In genomic region chr10:128188242-128188877, GRCm38 (mm10) we compare ENCODE assay signal across 9 mouse cellular contexts. TPM values are rescaled to one million over a fixed set of nuclear protein-coding genes. Genes with fewer than 3 reads are reported as not detected.
A peak's percentile ranks its signal among the peaks of the same experiment; 100 is the strongest.
DNase-seq lines count a peak whose midpoint lies in the region; ATAC-seq lines count a peak whose summit lies in the region.
"Had no signal": no experiment of that assay in that cellular context is flagged by ENCODE, and none has a peak within 500 bp of the region (broad histone marks: within the 10 kb centered on the region; RNA-seq: fewer than 3 reads in every experiment).

No protein-coding gene starts in this region.

- no peak overlapping the region for H3K27ac ChIP-seq in forebrain, embryonic 12.5 days
- peak overlapping the region; percentile 22; the same call in 1 of the 2 replicates for H3K27ac ChIP-seq in kidney, embryonic 15.5 days
- peak overlapping the region; percentile 46; the same call in 1 of the 2 replicates for H3K27ac ChIP-seq in liver, embryonic 12.5 days
- H3K27ac ChIP-seq: heart, embryonic 13.5 days had no signal

- H3K4me3 ChIP-seq in forebrain, embryonic 12.5 days (replicated peaks) = no peak overlapping the region
- no peak overlapping the region for H3K4me3 ChIP-seq in kidney, embryonic 15.5 days (replicated peaks)
- no peak overlapping the region for H3K4me3 ChIP-seq in liver, embryonic 12.5 days
- H3K4me3 ChIP-seq: heart, embryonic 13.5 days had no signal

- no peaks in the 10 kb centered on the region for H3K36me3 ChIP-seq in forebrain, embryonic 12.5 days (replicated peaks)
- H3K36me3 ChIP-seq in kidney, embryonic 15.5 days = no peaks in the 10 kb centered on the region
- no peaks in the 10 kb centered on the region for H3K36me3 ChIP-seq in liver, embryonic 12.5 days
- H3K36me3 ChIP-seq: heart, embryonic 13.5 days had no signal

- 54% methylated on average over 2 of the region's 2 CpGs for WGBS in forebrain, embryonic 12.5 days
- WGBS in kidney, embryonic 15.5 days = 41% methylated on average over 2 of the region's 2 CpGs
- 47% methylated on average over 2 of the region's 2 CpGs for WGBS in liver, embryonic 12.5 days (ENCODE audit: insufficient replicate concordance)

- peak; percentile 84 for DNase-seq in urinary bladder, postnatal 14 days (ENCODE audit: low spot score)
- no peak for DNase-seq in urinary bladder, postnatal 10 days (ENCODE audit: low spot score)
- peak; percentile 77 for DNase-seq in c-Kit-negative CD71-positive TER-119-positive erythroid progenitor cells, embryonic 14.5 days (ENCODE audit: low read depth, low spot score)
- DNase-seq in ovary, postnatal 14 days (ENCODE audit: low spot score) = peak; percentile 75
- peak; percentile 79 for DNase-seq in thymus, postnatal 14 days

- H3K9ac ChIP-seq in forebrain, embryonic 12.5 days = no peak overlapping the region
- no peak overlapping the region for H3K9ac ChIP-seq in kidney, embryonic 15.5 days
- no peak overlapping the region for H3K9ac ChIP-seq in liver, embryonic 12.5 days
- H3K9ac ChIP-seq: heart, embryonic 13.5 days had no signal

- no peaks in the 10 kb centered on the region for H3K9me3 ChIP-seq in forebrain, embryonic 12.5 days
- no peaks in the 10 kb centered on the region for H3K9me3 ChIP-seq in kidney, embryonic 15.5 days (replicated peaks)
- H3K9me3 ChIP-seq in liver, embryonic 12.5 days (replicated peaks) = no peaks in the 10 kb centered on the region
- H3K9me3 ChIP-seq: heart, embryonic 13.5 days had no signal

- peaks cover 8% of the 10 kb centered on the region; the same call in 1 of the 2 replicates for H3K27me3 ChIP-seq in forebrain, embryonic 12.5 days
- peaks cover 4% of the 10 kb centered on the region; the same call in 1 of the 2 replicates for H3K27me3 ChIP-seq in kidney, embryonic 15.5 days
- peaks cover 9% of the 10 kb centered on the region; the same call in 1 of the 2 replicates for H3K27me3 ChIP-seq in liver, embryonic 12.5 days (replicated peaks)
- H3K27me3 ChIP-seq: heart, embryonic 13.5 days had no signal

- H3K4me2 ChIP-seq in forebrain, embryonic 12.5 days = no peak overlapping the region
- no peak overlapping the region for H3K4me2 ChIP-seq in kidney, embryonic 15.5 days
- no peak overlapping the region for H3K4me2 ChIP-seq in liver, embryonic 12.5 days
- H3K4me2 ChIP-seq: heart, embryonic 13.5 days had no signal

- 0 out of 2 replicates have a peak, but pooled peaks cover 2% of the 10 kb centered on the region for H3K4me1 ChIP-seq in forebrain, embryonic 12.5 days
- peaks cover 4% of the 10 kb centered on the region for H3K4me1 ChIP-seq in kidney, embryonic 15.5 days
- peaks cover 38% of the 10 kb centered on the region for H3K4me1 ChIP-seq in liver, embryonic 12.5 days

- ATAC-seq in forebrain, embryonic 12.5 days (ENCODE audit: low FRiP score) = 0 out of 2 replicates have a peak, but pooled peaks have one; percentile 23
- ATAC-seq in kidney, embryonic 15.5 days (replicated peaks; ENCODE audit: low FRiP score) = no peak
- no peak for ATAC-seq in liver, embryonic 12.5 days

RNA-seq across cellular contexts. Expression of gene Gls2, which starts 5.9 kb away (rescaled TPM):
- 0.94 and 1.3 TPM in 2 replicates for polyA plus RNA-seq in forebrain, embryonic 12.5 days (2016; fragmentation: Nextera tagmentation; extraction: Ambion mirVana)
- polyA plus RNA-seq in kidney, embryonic 15.5 days (2015; fragmentation: Nextera tagmentation; extraction: Ambion mirVana) = 1.4 and 1.8 TPM in 2 replicates
- 1.8 and 2.8 TPM in 2 replicates for polyA plus RNA-seq in liver, embryonic 12.5 days (2016; fragmentation: Nextera tagmentation; extraction: Ambion mirVana)

RNA-seq across cellular contexts. Expression of gene Rbms2, which starts 8.3 kb away (rescaled TPM):
- 19.2 and 20.3 TPM in 2 replicates for polyA plus RNA-seq in forebrain, embryonic 12.5 days (2016; fragmentation: Nextera tagmentation; extraction: Ambion mirVana)
- 40.6 and 42.8 TPM in 2 replicates for polyA plus RNA-seq in kidney, embryonic 15.5 days (2015; fragmentation: Nextera tagmentation; extraction: Ambion mirVana)
- polyA plus RNA-seq in liver, embryonic 12.5 days (2016; fragmentation: Nextera tagmentation; extraction: Ambion mirVana) = 8.7 and 10.1 TPM in 2 replicates

RNA-seq across cellular contexts. Expression of gene Spryd4, which starts 23.2 kb away (rescaled TPM):
- polyA plus RNA-seq in forebrain, embryonic 12.5 days (2016; fragmentation: Nextera tagmentation; extraction: Ambion mirVana) = 21.1 and 21.8 TPM in 2 replicates
- polyA plus RNA-seq in kidney, embryonic 15.5 days (2015; fragmentation: Nextera tagmentation; extraction: Ambion mirVana) = 32.8 and 34.3 TPM in 2 replicates
- polyA plus RNA-seq in liver, embryonic 12.5 days (2016; fragmentation: Nextera tagmentation; extraction: Ambion mirVana) = 24.1 and 25.1 TPM in 2 replicates

RNA-seq across cellular contexts. Expression of gene Mip, which starts 37.3 kb away (rescaled TPM):
- 0.18 and 0.42 TPM in 2 replicates for polyA plus RNA-seq in forebrain, embryonic 12.5 days (2016; fragmentation: Nextera tagmentation; extraction: Ambion mirVana)
- not detected in 2 replicates for polyA plus RNA-seq in kidney, embryonic 15.5 days (2015; fragmentation: Nextera tagmentation; extraction: Ambion mirVana)
- not detected in 2 replicates for polyA plus RNA-seq in liver, embryonic 12.5 days (2016; fragmentation: Nextera tagmentation; extraction: Ambion mirVana)
- polyA plus RNA-seq: heart, embryonic 13.5 days had no signal

RNA-seq across cellular contexts. Expression of gene Timeless, which starts 43.5 kb away (rescaled TPM):
- polyA plus RNA-seq in forebrain, embryonic 12.5 days (2016; fragmentation: Nextera tagmentation; extraction: Ambion mirVana) = 74.7 and 77.3 TPM in 2 replicates
- polyA plus RNA-seq in kidney, embryonic 15.5 days (2015; fragmentation: Nextera tagmentation; extraction: Ambion mirVana) = 64.4 and 71.7 TPM in 2 replicates
- polyA plus RNA-seq in liver, embryonic 12.5 days (2016; fragmentation: Nextera tagmentation; extraction: Ambion mirVana) = 45.2 and 46.5 TPM in 2 replicates
